Mouse (Mus musculus) gastrocnemius, postnatal 4 days (tissue): ENCODE measurements around the gene Epn2. TPM values are rescaled to one million over a fixed set of nuclear protein-coding genes. Genes with fewer than 3 reads are reported as not detected.

Source experiments
- DNase-seq, 2 experiments: peaks; one replicate each; pipeline ENCODE4 v3.0.0; 2021 to 2022; ENCODE audit warnings: low spot score in 2 of 2, mixed read lengths in 2 of 2
- total RNA-seq, 2 experiments: library from RNA; stranded (reverse); gene quantifications; 2 replicates each; pipeline ENCODE4 v1.2.3; 2021

Epn2 gene
- total RNA-seq, 2 experiments from 2014 or later = 26.9 to 30.4 TPM

GRCm38 (mm10) chr11:61469317-61469917 lies 110.1 kb downstream of the Epn2 start:
- no peak for DNase-seq

DNA sequence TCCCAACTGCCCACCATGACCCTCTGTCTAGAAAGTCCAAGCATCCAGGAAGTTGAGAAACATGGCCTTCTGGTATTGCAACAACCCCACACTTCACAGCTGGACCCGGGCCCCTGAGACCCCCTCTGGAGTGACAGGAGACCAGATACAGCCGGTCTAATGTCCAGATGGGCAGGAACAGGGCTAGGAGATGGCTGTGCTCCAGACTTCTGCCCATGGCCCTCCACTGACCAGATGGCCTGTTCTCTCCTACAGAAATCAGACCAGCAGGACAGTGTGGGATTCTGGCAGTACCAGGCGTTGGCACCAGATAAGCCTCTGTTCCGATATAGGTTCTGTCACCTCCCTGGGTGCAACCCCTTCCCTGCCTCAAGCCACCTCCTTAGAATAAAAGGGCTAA lies 111.0 kb downstream of the Epn2 start:
- no peak for DNase-seq

Other genes starting within 250 kb of the Epn2 start
- not detected for gene Slc47a2, start 236.8 kb downstream of the Epn2 start, total RNA-seq
- gene Slc47a1, start 201.3 kb downstream of the Epn2 start, total RNA-seq = 1 to 10 TPM; 2.5 to 3.4 TPM
- 1 to 10 TPM; 1.5 to 1.6 TPM for gene Rnf112, start 125.6 kb downstream of the Epn2 start, total RNA-seq
- gene Mfap4, start 94.3 kb downstream of the Epn2 start, total RNA-seq = 100 to 1,000 TPM; 303 to 330 TPM
- 10 to 100 TPM; 20.2 TPM for gene Mapk7, start 85.3 kb downstream of the Epn2 start, total RNA-seq
- gene B9d1, start 74.5 kb downstream of the Epn2 start, total RNA-seq = 10 to 100 TPM in 1 of 2 experiments, 1 to 10 TPM in 1; 8.1 to 11.4 TPM
- 1 to 10 TPM; 7.0 to 7.8 TPM for gene Grap, start 73.6 kb upstream of the Epn2 start, total RNA-seq
- gene Fam83g, start 104.4 kb upstream of the Epn2 start, total RNA-seq = under 1 TPM; 0.34 to 0.36 TPM
- gene Slc5a10, start 141.1 kb upstream of the Epn2 start, total RNA-seq = not detected
- 10 to 100 TPM; 12.2 to 12.9 TPM for gene Prpsap2, start 182.4 kb upstream of the Epn2 start, total RNA-seq